Mouse (Mus musculus) stomach, postnatal 0 days (tissue): ENCODE measurements around the gene Skint8.
"Not testable (repeated sequence)": the region's sequence is repeated elsewhere in the genome, so short reads cannot be mapped to it uniquely, and the experiment has no call there.

Experiments used
- CTCF ChIP-seq: IDR thresholded peaks from 2 replicates; pipeline ENCODE4 v1.5.1; 2016; ENCODE audit warnings: antibody characterized with exemption, low read depth, mild to moderate bottlenecking, moderate library complexity
- EP300 ChIP-seq: optimal IDR thresholded peaks from 2 replicates; pipeline ENCODE3; 2016; ENCODE audit warnings: antibody characterized with exemption

DNA sequence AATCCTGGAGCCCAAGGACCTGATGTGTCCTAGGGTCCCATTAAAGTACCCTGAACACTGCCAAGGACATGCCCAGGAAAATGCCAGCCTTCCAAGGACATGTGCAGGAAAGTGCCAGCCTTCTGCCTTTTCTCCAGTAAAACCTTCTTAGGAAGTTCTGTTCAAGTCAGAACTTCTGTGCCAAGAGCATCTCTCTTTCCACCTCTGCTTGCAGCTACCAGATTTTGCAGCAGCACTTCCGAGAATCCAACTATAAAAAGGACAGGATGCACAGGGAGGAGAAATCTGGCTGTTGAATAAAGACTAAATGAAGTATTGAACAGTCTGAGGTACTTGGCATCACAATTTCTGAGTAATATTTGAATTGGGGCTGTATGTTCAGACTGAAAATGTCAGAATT, 18.7 kb upstream of the Skint8 start:
- not testable (repeated sequence) for TF ChIP-seq CTCF, EP300
